Mouse (Mus musculus) heart, adult 2 months (tissue): Measurements from ENCODE around the gene Aebp1. TPM values are rescaled to one million over a fixed set of nuclear protein-coding genes. Genes with fewer than 3 reads are reported as not detected.

Experiments
- DNase-seq, 2 experiments: peaks; one replicate each; pipeline ENCODE4 v3.0.0; 2021
- H3K27ac ChIP-seq: fragments of 200-600 bp; 2 replicates; pipeline ENCODE4 v1.8.1; 2022
- H3K27me3 ChIP-seq: fragments of 200-500 bp; 2 replicates; pipeline ENCODE4 v1.6.1; 2012; ENCODE audit warnings: mild to moderate bottlenecking, low read length, inconsistent platforms, mixed read lengths; ENCODE audit not compliant: control insufficient read depth, insufficient read depth
- H3K36me3 ChIP-seq: fragments of 200-500 bp; 2 replicates; pipeline ENCODE4 v1.6.1; 2012; ENCODE audit warnings: low read length, inconsistent platforms; ENCODE audit not compliant: control insufficient read depth, insufficient read depth
- H3K4me1 ChIP-seq: fragments of 200-500 bp; 2 replicates; pipeline ENCODE4 v1.6.1; 2011; ENCODE audit warnings: low read length; ENCODE audit not compliant: control insufficient read depth, insufficient read depth
- H3K4me3 ChIP-seq: fragments of 200-600 bp; 2 replicates; pipeline ENCODE4 v1.8.1; 2022
- H3K79me2 ChIP-seq: fragments of 200-500 bp; replicated peaks from 2 replicates; pipeline ENCODE4 v1.6.1; 2012; ENCODE audit warnings: mild to moderate bottlenecking, inconsistent platforms, low read length, moderate library complexity, mixed read lengths; ENCODE audit not compliant: control insufficient read depth, insufficient read depth
- H3K9ac ChIP-seq: fragments of 200-500 bp; 2 replicates; pipeline ENCODE4 v1.6.1; 2012; ENCODE audit warnings: low read depth, mild to moderate bottlenecking, control low read depth, inconsistent platforms, low read length, mixed read lengths
- CTCF ChIP-seq: fragments of 200-600 bp; IDR thresholded peaks from 2 replicates; pipeline ENCODE4 v1.8.1; 2022; ENCODE audit warnings: antibody characterized with exemption, mild to moderate bottlenecking, moderate library complexity
- EP300 ChIP-seq: fragments of 200-500 bp; IDR thresholded peaks from 2 replicates; pipeline ENCODE4 v1.6.1; 2011; ENCODE audit warnings: low read depth, low read length, control low read depth; ENCODE audit not compliant: insufficient read depth
- POLR2A ChIP-seq: fragments of 200-500 bp; IDR thresholded peaks from 2 replicates; pipeline ENCODE4 v1.6.1; 2011; ENCODE audit warnings: mild to moderate bottlenecking, low read depth, low read length, control low read depth; ENCODE audit not compliant: insufficient read depth
- WGBS: fragments of 180-500 bp; shearing (Covaris S2); methylation state at CpG from one replicate; pipeline ENCODE4 v1.1.7; 2018; 5-methylcytosine and 5-hydroxymethylcytosine counted together
- intact Hi-C: fragments of 180-260 bp; cut with DNase I; formaldehyde crosslinking; loops from one replicate; pipeline ENCODE4 v1.15.1; 2025
- polyA plus RNA-seq: library from polyadenylated mRNA; depleted of rRNA; stranded (reverse); fragments of >200 nt; gene quantifications from 2 replicates; pipeline ENCODE4 v1.2.3, GENCODE M21; 2012
- total RNA-seq, 2 experiments: library from RNA; stranded (reverse); gene quantifications; 2 replicates each; pipeline ENCODE4 v1.2.3; 2021

The Aebp1 gene
- total and polyA plus RNA-seq, 3 experiments, result 18.6 to 33.3 (median 19.9) TPM

DNA sequence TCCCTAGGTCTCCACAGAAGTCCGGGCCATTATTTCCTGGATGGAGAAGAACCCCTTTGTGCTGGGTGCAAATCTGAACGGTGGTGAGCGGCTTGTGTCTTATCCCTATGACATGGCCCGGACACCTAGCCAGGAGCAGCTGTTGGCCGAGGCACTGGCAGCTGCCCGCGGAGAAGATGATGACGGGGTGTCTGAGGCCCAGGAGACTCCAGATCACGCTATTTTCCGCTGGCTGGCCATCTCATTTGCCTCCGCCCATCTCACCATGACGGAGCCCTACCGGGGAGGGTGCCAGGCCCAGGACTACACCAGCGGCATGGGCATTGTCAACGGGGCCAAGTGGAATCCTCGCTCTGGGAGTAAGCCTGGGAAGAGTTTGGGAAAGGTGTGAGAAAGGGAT, 8.3 kb downstream of the Aebp1 start:
- Histone ChIP-seq H3K27me3 (no peaks in the 10 kb centered on the region), H3K79me2 (no peaks in the 10 kb centered on the region), H3K36me3 (no peaks in the 10 kb centered on the region), H3K9ac (no peak overlapping the region), H3K4me3 (no peak overlapping the region), H3K4me1 (no peaks in the 10 kb centered on the region), H3K27ac (no peak overlapping the region)
- intact Hi-C loops, result no loop called here
- 81% methylated on average over 16 of the region's 16 CpGs for WGBS
- TF ChIP-seq POLR2A, result no peak
- no peak for TF ChIP-seq EP300
- no peak for TF ChIP-seq CTCF
- DNase-seq, result no peak

- no peak overlapping the region for H3K27ac ChIP-seq
- intact Hi-C loops, result no loop called here
- no peak overlapping the region for H3K9ac ChIP-seq
- H3K4me3 ChIP-seq, result no peak overlapping the region
- no peaks in the 10 kb centered on the region for H3K36me3 ChIP-seq
- no peaks in the 10 kb centered on the region for H3K79me2 ChIP-seq
- 93% methylated on average over 11 of the region's 11 CpGs for WGBS
- H3K27me3 ChIP-seq, result no peaks in the 10 kb centered on the region
- no peaks in the 10 kb centered on the region for H3K4me1 ChIP-seq
- no peak for DNase-seq
- TF ChIP-seq EP300, result no peak
- TF ChIP-seq POLR2A, result no peak
- TF ChIP-seq CTCF, result no peak
Observed at GRCm38 (mm10) chr11:5872707-5873106, 11.0 kb downstream of the Aebp1 start.

GRCm38 (mm10) chr11:5873192-5873591, 11.4 kb downstream of the Aebp1 start:
- H3K36me3 ChIP-seq, result no peaks in the 10 kb centered on the region
- intact Hi-C loops, result no loop called here
- no peak for DNase-seq
- no peak overlapping the region for H3K27ac ChIP-seq
- no peak overlapping the region for H3K9ac ChIP-seq
- H3K4me3 ChIP-seq, result no peak overlapping the region
- no peaks in the 10 kb centered on the region for H3K4me1 ChIP-seq
- no peak for TF ChIP-seq POLR2A
- no peak for TF ChIP-seq CTCF
- no peak for TF ChIP-seq EP300
- H3K79me2 ChIP-seq, result no peaks in the 10 kb centered on the region
- H3K27me3 ChIP-seq, result no peaks in the 10 kb centered on the region
- WGBS, result 97% methylated on average over 9 of the region's 9 CpGs

DNA sequence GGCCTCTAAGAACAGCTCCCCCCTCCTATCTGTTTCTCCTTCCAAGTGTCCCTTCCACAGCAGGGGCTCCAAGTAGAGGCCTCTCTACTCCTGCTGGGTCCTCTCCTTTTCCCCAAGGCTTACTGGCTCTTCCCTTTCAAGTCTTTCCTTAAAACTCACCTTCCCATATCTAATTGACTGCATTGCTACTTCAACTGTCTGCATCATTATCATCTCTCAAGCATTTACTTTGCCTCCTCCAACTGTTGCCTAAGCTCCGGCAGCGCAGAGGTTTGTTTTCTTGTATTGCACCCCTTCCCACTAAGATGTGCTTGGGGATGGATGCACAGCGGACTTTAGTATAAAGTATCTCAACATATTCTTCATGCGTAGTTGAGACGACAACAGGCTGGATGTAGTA, 15.7 kb downstream of the Aebp1 start:
- Histone ChIP-seq H3K27ac (no peak overlapping the region; the same call in 1 of the 2 replicates), H3K36me3 (no peaks in the 10 kb centered on the region), H3K4me1 (no peaks in the 10 kb centered on the region), H3K79me2 (no peaks in the 10 kb centered on the region), H3K27me3 (no peaks in the 10 kb centered on the region), H3K9ac (peak overlapping the region; percentile 48), H3K4me3 (peak overlapping the region; percentile 91)
- 6% methylated on average over 5 of the region's 5 CpGs for WGBS
- intact Hi-C loops, result loop anchor here (5.0 kb wide), 1 partner anchor 170 kb away; no protein-coding TSS in a partner anchor
- DNase-seq, result no peak
- TF ChIP-seq EP300 (no peak), CTCF (no peak), POLR2A (no peak)

- Histone ChIP-seq H3K27ac (peak within 1 kb of the TSS; percentile 69), H3K4me3 (peak within 1 kb of the TSS; percentile 91), H3K36me3 (no peaks in the 10 kb centered on the region), H3K27me3 (no peaks in the 10 kb centered on the region), H3K79me2 (no peaks in the 10 kb centered on the region), H3K4me1 (no peaks in the 10 kb centered on the region), H3K9ac (peak within 1 kb of the TSS; percentile 73)
- intact Hi-C loops, result loop anchor here (2.0 to 5.0 kb wide), 2 partner anchors 41 to 171 kb away; no protein-coding TSS in a partner anchor
- WGBS, result under 1% methylated on average over 52 of the region's 52 CpGs
- TF ChIP-seq EP300 (peak; percentile 78; the same call in 1 of the 2 replicates), CTCF (no peak), POLR2A (peak; percentile 91)
- peak; percentile 96 to 99 for DNase-seq
Observed at GRCm38 (mm10) chr11:5877921-5878526, 16.3 kb downstream of the Aebp1 start, which contains the start of gene Pold2. TSS of gene Pold2 (minus strand) at chr11:5878292.

DNA sequence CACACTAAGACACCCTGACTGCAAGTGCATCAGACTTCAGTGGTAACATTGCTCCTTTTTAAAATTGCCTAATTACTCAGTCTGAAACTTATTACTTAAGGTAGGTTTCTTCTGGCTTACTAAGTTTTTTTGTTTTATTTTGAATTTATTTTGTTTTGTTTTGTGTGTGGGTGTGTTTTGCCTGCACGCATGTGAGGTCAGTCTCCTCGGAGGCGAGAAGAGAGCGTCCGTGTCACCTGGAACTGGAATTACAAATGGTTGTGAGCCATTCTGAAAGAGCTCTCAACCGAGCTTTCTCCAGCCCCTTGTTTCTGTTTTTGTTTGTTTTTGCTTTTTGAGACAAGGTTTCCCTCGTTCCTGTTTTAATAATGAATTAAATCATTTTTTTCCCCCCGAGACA, 16.9 kb downstream of the Aebp1 start:
- no peak for TF ChIP-seq EP300
- TF ChIP-seq CTCF, result no peak
- no peak for TF ChIP-seq POLR2A
- Histone ChIP-seq H3K27me3 (no peaks in the 10 kb centered on the region), H3K9ac (no peak overlapping the region), H3K36me3 (no peaks in the 10 kb centered on the region), H3K4me1 (no peaks in the 10 kb centered on the region), H3K4me3 (peak overlapping the region; percentile 27), H3K27ac (peak overlapping the region; percentile 69), H3K79me2 (no peaks in the 10 kb centered on the region)
- intact Hi-C loops, result loop anchor here (2.0 to 5.0 kb wide), 2 partner anchors 42 to 171 kb away; no protein-coding TSS in a partner anchor
- DNase-seq, result no peak
- 47% methylated on average over 8 of the region's 8 CpGs for WGBS
